Mouse (Mus musculus): ENCODE results near the gene Fnbp1l.

Fnbp1l gene

GRCm38 (mm10) chr3:122603229-122603628 is 16.3 kb downstream of the Fnbp1l start:
- DNase-seq (ENCODE audit: low spot score), result no peak

GRCm38 (mm10) chr3:122602370-122602769 is 17.1 kb downstream of the Fnbp1l start:
- no peak for DNase-seq (ENCODE audit: low spot score)

- no peak for DNase-seq (ENCODE audit: low spot score)
Observed at GRCm38 (mm10) chr3:122599291-122599690, 20.2 kb downstream of the Fnbp1l start.

GRCm38 (mm10) chr3:122590804-122591203 is 28.7 kb downstream of the Fnbp1l start:
- DNase-seq (ENCODE audit: low spot score), result no peak

- no peak for DNase-seq (ENCODE audit: low spot score)
Observed at GRCm38 (mm10) chr3:122590346-122590745, 29.2 kb downstream of the Fnbp1l start.

GRCm38 (mm10) chr3:122586918-122587641 is 32.4 kb downstream of the Fnbp1l start:
- DNase-seq (ENCODE audit: low spot score), result no peak

GRCm38 (mm10) chr3:122577360-122577759 is 42.2 kb downstream of the Fnbp1l start:
- DNase-seq (ENCODE audit: low spot score), result no peak

GRCm38 (mm10) chr3:122574921-122575320 is 44.6 kb downstream of the Fnbp1l start:
- DNase-seq (ENCODE audit: low spot score), result no peak

GRCm38 (mm10) chr3:122573426-122574286 is 45.9 kb downstream of the Fnbp1l start:
- no peak for DNase-seq (ENCODE audit: low spot score)

- no peak for DNase-seq (ENCODE audit: low spot score)
Observed at GRCm38 (mm10) chr3:122566549-122566948, 53.0 kb downstream of the Fnbp1l start.

GRCm38 (mm10) chr3:122566112-122566511 is 53.4 kb downstream of the Fnbp1l start:
- no peak for DNase-seq (ENCODE audit: low spot score)

- no peak for DNase-seq (ENCODE audit: low spot score)
Observed at GRCm38 (mm10) chr3:122565285-122565684, 54.2 kb downstream of the Fnbp1l start.

GRCm38 (mm10) chr3:122557766-122558165 is 61.7 kb downstream of the Fnbp1l start:
- DNase-seq (ENCODE audit: low spot score), result no peak

GRCm38 (mm10) chr3:122551174-122551573 is 68.3 kb downstream of the Fnbp1l start:
- no peak for DNase-seq (ENCODE audit: low spot score)

GRCm38 (mm10) chr3:122547469-122547868 is 72.0 kb downstream of the Fnbp1l start:
- DNase-seq (ENCODE audit: low spot score), result no peak

GRCm38 (mm10) chr3:122545346-122545745 is 74.2 kb downstream of the Fnbp1l start:
- DNase-seq (ENCODE audit: low spot score), result no peak

- no peak for DNase-seq (ENCODE audit: low spot score)
Observed at GRCm38 (mm10) chr3:122540918-122541317, 78.6 kb downstream of the Fnbp1l start.

- DNase-seq (ENCODE audit: low spot score), result no peak
Observed at GRCm38 (mm10) chr3:122539961-122540690, 79.4 kb downstream of the Fnbp1l start.

GRCm38 (mm10) chr3:122538851-122539250 is 80.7 kb downstream of the Fnbp1l start:
- no peak for DNase-seq (ENCODE audit: low spot score)

GRCm38 (mm10) chr3:122535938-122536703 is 83.4 kb downstream of the Fnbp1l start:
- no peak for DNase-seq (ENCODE audit: low spot score)

GRCm38 (mm10) chr3:122528477-122528876 is 91.0 kb downstream of the Fnbp1l start:
- DNase-seq (ENCODE audit: low spot score), result no peak

GRCm38 (mm10) chr3:122521294-122521693 is 98.2 kb downstream of the Fnbp1l start:
- no peak for DNase-seq (ENCODE audit: low spot score)
